Mouse (Mus musculus) c-Kit-negative CD71-positive TER-119-positive erythroid progenitor cells, embryonic 14.5 days (primary cell): ENCODE results near the gene Cacna1c.

Source experiments
- DNase-seq: peaks from one replicate; pipeline ENCODE4 v3.0.0-alpha.2; 2013; ENCODE audit warnings: low read depth, low spot score

Gene Cacna1c

GRCm38 (mm10) chr6:118862091-118862490 lies 334.1 kb downstream of the Cacna1c start:
- no peak for DNase-seq

- no peak for DNase-seq
Observed at GRCm38 (mm10) chr6:118858431-118858830, 337.8 kb downstream of the Cacna1c start.

DNA sequence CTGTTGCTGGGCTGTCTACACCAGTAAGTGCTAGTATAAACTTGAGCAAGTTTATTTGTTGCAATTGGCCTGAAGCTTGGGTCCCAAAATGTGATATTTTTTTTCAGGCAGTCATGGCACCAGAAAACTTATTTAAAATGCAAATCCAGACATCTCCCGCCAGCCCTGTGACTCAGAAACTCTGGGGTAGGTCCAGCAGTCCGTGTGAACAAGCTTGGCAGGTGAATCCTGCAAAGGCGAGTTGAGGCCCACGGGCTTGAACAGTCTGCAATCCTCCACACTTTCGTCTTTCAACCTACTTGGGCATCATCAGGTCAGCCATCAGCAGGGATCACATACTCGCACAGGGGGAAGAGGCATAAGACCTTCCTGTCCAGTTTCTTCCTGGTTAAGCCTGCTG lies 344.1 kb downstream of the Cacna1c start:
- DNase-seq: no peak

- no peak for DNase-seq
Observed at GRCm38 (mm10) chr6:118851086-118851485, 345.1 kb downstream of the Cacna1c start.

GRCm38 (mm10) chr6:118848640-118849039 lies 347.6 kb downstream of the Cacna1c start:
- no peak for DNase-seq

DNA sequence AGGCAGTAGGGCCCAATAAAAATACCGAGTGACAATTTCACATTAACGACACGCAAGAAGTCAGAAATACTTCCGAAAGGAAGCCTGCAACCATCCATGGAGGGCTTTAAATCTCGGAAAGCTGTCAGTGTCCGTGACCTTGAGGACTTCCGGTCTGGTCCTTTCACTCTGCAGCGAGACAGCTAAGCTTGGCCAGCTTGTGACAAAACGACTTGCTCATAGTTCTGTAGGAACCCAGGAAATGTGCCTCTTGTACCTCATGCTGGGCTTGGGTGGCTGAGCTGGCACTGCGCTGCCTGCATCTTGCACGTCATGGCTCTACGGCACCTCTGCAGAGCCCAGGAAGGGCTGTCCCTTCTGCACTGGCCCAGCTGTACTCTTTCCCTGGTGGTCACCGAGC lies 348.5 kb downstream of the Cacna1c start:
- no peak for DNase-seq

- no peak for DNase-seq
Observed at GRCm38 (mm10) chr6:118845829-118846228, 350.4 kb downstream of the Cacna1c start.

DNA sequence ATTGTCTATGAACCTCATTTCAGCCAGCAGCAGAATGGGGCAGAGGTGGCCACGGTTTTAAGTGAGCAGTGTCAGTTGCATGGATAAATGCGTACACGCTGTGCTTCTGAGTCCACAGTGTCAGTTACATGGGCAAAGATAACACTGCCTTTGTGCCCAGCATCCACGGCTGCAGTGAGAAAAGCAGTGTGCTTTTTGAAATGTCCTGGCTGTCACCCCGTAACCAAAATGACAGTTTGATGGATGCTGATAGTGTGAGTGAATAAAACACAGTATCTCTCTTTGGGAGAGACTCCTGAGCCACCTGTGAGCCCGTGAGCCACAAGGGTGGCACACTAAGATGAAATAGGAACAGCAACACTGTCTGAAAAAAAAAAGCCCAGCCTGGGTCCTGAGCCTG lies 351.0 kb downstream of the Cacna1c start:
- no peak for DNase-seq

DNA sequence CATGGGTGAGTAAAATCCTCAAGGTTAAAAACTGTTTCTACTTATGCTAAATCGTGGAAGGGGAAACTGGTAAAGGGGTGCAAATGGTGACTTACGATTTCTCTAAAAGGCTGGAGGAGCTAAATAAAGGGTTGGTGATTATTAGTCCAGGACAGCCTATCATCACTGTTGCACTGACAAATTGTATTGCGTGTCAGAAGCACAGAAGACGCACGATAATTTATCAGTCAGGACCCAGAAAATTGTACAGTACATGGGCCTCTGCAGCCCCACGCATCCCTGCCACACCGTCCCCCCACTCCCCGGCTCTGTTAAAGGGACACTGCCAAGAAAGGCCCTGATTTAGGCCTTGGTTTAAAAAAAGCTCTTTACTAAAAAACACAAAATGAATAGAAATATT lies 352.7 kb downstream of the Cacna1c start:
- DNase-seq: no peak

- DNase-seq: no peak
Observed at GRCm38 (mm10) chr6:118841892-118842291, 354.3 kb downstream of the Cacna1c start.

- DNase-seq: no peak
Observed at GRCm38 (mm10) chr6:118838919-118839915, 357.0 kb downstream of the Cacna1c start.

DNA sequence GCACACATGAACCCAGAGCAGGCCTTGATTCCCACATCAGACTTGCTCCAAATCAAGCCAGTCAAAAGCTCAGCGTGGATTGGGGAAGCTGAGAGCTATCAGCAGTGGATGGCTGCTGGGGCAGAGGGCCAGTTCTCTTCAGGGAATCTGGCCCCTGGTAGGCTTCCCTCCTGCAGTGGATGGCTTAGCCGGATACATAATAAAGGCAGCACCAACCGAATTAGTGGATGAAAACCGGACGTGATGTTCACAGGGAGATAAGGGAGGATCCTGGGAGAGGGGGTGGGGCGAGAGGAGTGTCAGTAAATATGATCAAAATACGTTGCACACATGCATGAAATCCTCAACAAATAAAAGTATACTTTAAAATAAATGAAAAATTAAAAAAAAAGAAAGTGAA lies 359.5 kb downstream of the Cacna1c start:
- peak; percentile 16 for DNase-seq

- DNase-seq: no peak
Observed at GRCm38 (mm10) chr6:118834046-118834445, 362.2 kb downstream of the Cacna1c start.

DNA sequence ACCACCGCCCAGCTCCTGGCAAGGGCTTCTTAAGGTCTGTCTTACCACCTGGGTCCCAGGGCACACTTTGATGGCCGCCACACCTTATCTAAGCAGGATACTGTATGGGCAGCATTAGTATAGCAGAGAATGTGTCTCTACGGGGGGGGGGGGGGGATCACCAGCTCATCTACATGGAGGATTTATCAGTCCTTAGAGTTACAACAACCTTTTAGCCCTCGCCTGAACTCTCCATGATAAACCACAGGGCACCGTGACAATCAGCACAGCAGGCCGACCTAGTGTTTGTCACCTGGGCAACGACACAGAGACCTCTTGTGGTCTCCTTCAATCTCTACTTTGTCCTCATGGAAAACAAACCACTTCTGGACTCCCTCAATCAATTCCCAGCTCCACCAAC lies 363.2 kb downstream of the Cacna1c start:
- DNase-seq: no peak

DNA sequence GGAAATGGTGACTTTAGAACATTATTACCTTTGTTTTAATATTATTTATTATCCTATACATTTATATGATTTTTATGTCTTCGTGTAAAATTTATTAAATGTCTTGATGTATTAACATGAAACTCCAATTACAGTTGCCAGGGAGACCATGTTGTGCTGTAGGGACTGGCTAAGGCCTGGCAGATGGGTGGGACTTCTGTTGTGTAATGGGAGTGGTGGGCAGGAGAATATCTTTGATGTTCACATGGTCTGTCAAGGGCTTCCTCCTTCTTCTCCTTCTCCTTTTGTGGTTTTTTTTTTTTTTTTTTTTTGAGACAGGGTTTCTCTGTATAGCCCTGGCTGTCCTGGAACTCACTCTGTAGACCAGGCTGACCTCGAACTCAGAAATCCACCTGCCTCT lies 363.6 kb downstream of the Cacna1c start:
- DNase-seq: no peak

DNA sequence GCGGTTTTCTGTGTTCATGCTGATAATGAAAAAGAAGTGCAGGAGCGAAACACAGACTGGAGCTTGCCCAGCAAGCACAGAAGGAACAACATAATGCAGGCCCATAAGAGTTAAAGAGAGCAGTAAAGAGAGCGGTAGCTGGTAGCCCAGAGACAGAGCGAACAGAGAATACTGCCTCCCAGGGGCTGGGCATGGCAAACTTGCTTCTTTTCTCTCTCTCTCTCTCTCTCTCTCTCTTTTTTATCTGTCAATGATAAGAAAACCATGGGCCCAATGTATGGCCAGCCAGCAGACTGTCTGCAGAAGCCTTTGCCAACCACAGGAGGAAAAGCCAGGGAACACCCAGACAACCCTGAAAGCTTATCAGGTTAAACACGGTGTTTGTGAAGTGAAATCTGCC lies 365.4 kb downstream of the Cacna1c start:
- no peak for DNase-seq

GRCm38 (mm10) chr6:118828187-118828586 lies 368.0 kb downstream of the Cacna1c start:
- no peak for DNase-seq

DNA sequence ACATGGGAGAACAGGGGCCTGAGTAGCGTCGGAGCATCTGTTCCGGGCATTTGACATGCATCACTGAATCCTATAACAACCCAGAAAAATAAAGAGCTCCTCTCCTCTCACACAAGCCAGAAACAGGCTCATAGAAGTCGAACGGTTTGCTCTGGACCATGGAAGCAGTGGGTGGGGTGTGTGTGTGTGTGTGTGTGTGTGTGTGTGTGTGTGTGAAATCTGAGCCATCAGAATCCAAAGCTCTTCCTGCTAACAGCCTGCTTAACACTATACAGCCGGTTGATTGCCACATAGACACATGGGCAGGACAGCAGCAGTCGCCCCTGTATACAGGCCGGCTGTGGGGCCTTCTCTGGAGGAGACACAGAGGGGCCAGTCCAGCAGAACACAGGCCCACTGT lies 368.7 kb downstream of the Cacna1c start:
- DNase-seq: no peak

GRCm38 (mm10) chr6:118825400-118825871 lies 370.8 kb downstream of the Cacna1c start:
- no peak for DNase-seq

- DNase-seq: no peak
Observed at GRCm38 (mm10) chr6:118821536-118821935, 374.7 kb downstream of the Cacna1c start.

- DNase-seq: no peak
Observed at GRCm38 (mm10) chr6:118819657-118820056, 376.6 kb downstream of the Cacna1c start.

- no peak for DNase-seq
Observed at GRCm38 (mm10) chr6:118817928-118818503, 378.2 kb downstream of the Cacna1c start.

- no peak for DNase-seq
Observed at GRCm38 (mm10) chr6:118816253-118816652, 380.0 kb downstream of the Cacna1c start.
